Mouse (Mus musculus): Measurements from ENCODE around the gene Cdk13.

Gene Cdk13

GRCm38 (mm10) chr13:17754997-17755396, 49.9 kb downstream of the Cdk13 start:
- DNase-seq = no peak

- DNase-seq = no peak
Observed at GRCm38 (mm10) chr13:17728798-17729197, 76.1 kb downstream of the Cdk13 start.

DNA sequence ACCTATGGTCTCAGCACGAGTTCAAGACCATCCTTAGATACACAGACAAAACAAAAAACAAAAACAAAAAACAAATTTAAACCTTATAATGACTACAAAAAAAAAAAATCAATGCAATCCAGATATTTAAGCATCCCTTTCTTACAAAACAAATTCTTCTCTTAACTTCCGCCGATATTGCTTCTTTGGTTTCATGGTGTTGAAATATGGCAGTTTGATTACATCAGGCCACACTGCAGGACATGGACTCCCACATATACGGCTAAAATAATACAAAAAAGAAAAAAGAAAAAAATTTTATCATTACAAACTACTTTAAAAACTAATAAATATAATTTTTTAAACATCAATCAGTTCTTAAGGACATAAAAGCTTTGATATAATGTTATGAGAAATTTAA, 77.0 kb downstream of the Cdk13 start:
- DNase-seq = no peak

DNA sequence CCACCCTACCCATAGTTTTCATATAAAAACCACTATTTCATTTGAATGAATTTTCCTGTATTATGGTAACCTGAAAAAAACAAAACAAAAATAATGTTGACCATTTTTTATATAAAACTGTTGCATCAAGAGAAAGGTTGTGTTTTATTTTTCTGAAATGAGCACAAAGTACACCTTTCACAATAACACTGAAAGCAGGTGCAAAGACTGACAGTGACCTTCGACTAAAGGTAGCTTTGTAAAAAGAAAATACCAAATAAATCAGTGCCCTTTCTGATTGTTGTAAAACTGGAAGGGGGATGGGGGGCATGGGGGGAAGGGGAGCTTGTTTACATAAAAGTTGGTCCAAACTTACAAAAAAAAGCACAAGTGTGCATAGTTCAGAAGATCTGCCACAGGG, 87.5 kb downstream of the Cdk13 start:
- no peak for DNase-seq

DNA sequence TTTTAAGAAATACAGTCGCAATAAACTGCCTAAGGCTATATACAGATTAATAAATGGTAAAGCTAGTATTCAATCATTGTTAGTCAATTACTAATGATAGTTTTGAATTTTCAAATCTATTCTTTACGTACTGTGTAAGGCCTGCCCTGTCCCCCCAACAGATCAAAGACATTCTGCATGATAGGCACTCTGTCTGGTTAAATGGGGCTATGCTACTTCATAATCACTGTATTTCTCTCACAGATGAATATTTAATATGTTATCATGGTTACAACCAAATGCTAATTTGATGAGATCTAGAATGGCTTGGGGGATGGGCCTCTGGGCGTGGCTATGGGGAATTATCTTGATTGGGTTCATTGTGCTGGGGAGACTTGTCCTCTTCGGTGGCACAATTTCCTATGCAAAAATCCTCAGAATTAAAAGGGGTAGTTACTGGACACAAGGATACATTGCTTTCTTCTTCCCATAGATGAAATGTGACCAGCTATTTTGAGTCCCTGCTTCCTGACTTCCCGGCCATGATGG, 96.0 kb downstream of the Cdk13 start:
- DNase-seq = no peak

DNA sequence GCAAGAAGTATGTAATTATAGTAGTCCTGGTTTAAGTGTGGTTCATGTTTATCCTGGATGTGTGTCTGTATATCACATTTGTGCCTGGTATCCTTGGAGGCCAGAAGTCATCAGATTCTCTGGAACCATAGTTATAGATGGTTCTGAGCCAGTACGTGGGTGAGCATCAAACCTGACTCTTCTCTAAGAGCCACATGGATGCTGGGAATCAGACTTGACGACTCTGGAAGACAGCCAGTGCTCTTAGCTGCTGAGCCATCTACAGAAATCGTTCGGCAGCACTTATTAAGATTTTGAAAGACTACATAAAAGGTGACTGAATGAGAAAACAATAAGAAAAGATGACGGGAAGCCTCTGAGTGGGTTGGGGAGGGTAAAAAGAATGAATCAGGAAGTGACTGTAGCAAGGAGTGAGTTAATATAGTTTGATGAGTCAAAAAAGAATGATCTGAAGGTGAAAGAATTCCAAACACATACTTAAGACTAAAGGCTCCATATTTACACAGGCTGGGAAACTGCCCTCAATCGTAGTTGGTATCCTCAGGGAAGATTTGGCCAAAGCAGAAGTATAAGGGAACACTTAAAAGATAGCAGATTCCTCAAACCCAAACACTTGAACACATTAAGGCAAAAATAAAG, 99.6 kb downstream of the Cdk13 start:
- DNase-seq = peak; percentile 7

DNA sequence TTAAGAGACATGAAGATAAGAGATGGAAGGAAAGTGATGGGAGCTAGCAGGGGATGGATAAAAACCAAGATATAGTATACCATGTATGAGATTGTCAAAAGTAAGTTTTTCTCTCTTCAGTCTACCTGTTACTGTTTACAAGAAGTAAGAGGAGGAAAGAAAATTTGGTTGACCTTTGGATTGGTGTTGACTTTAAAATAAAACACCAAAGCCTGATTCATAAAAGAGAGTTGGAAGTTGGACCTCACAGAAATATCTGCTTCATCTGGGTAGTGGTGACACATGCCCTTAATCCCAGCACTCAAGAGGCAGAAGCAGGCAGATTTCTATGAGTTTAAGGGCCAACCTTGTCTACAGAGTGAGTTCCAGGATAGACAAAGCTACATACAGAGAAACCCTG, 102.6 kb downstream of the Cdk13 start:
- no peak for DNase-seq

- DNase-seq = no peak
Observed at GRCm38 (mm10) chr13:17701322-17701721, 103.6 kb downstream of the Cdk13 start.

DNA sequence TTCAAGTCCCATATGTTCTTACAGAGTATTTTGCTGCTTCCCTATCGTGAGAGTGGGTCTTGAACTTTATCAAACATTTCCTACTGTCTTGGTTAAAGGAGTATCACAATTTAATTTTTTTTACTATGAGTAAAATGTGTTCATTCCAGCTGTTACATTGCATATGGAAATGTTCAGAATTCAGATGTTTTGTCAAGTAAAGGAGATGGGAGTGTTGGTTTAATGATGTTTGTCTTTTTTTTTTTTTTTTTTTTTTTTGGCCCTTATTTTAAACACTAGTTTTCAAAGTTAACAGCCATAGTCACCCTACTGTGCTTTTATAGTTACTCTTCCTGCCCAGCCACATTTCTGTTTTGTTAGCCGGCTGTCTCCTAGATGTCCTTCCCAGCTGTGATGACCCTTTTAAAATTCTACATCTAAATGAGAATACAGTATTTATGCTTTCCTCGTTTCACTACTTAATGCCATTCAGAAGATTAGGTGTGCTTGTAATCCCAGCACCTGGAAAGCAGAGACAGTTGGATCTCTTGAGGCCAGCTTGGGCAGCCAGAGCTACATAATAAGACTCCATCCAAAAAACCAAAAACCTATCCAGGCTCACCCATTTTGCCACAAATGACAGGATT, 104.7 kb downstream of the Cdk13 start:
- DNase-seq = no peak

- no peak for DNase-seq
Observed at GRCm38 (mm10) chr13:17695898-17696580, 108.9 kb downstream of the Cdk13 start.

DNA sequence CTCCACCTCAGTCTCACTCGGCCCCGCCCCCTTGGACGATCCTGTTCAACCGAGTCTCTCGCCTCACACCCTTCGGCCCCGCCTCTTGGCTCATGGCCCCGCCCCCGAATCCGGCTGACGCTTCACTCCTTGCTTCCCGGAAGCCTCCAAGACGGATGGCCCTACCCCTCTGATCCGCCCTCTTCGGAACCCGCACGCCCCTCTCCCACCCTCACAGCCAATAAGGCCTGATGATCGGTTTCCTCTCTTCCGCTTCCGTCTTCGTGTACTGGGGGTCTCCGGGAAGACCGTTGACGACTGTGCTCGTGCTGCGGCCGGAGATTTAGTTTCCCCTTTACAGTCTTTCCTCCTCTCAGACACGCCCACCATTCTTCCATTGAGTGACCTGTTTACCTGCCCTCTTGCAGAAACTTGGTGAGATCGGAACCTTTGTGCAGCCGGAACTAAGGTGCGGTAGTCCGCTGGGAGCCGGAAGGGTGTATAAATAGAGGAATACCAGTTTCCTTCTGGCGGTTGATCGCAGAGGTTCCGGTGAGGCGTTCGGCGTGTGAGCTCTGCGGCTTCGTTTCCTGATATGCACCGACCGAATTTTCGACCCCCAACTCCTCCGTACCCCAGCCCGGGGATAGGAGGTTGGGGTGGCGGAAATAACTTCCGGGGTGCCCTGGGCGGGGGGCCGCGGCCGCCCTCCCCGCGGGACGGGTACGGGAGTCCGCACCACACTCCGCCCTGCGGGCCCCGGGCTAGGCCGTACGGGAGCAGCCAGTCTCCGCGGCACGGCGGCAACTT, 109.8 kb downstream of the Cdk13 start, which contains the start of the genes Mplkip and Sugct:
TSS of gene Mplkip (plus strand) at position 282 of the 789 bp plus-strand sequence.
TSS of gene Sugct (minus strand) at position 643 of the 789 bp plus-strand sequence.
- DNase-seq = peak; percentile 99

DNA sequence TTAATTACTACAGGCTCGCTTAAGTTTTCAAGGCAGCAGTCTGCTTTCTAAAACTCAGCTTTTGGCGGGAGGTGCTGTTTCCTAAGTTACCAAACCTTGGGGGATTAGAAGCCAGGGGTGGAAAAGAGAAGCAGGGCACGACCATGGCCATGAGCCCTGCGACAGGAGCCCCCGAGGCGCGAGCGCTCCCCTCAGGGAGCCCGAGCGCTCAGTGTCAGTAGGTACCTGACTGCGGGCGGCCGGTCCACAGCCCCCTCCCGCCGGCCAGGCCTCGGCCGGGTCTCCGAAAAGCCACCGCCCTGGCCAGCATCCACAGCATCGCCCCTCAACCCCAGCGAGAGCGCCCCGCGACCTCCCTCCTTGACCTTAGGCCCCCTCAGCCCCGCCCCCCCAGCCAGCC, 110.5 kb downstream of the Cdk13 start:
- no peak for DNase-seq

- no peak for DNase-seq
Observed at GRCm38 (mm10) chr13:17693816-17694215, 111.1 kb downstream of the Cdk13 start.

DNA sequence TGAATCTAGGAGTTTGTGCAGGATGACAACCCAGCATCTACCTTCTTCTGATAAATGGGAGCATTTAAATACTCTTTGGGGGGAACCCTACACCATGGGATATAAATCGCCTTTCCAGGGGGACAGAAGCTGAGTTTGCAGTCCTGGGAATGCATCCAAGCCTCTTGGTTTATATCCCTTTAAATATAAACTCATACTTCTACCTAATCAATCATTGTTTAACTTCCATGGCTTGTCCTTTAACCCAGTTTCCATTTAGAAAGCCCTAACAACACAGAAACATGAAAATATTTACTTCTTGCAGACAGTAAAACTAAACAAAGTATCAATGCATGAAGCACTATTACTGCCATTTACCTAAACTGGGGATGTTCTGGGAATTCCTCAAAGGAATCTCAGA, 113.5 kb downstream of the Cdk13 start:
- DNase-seq = no peak

DNA sequence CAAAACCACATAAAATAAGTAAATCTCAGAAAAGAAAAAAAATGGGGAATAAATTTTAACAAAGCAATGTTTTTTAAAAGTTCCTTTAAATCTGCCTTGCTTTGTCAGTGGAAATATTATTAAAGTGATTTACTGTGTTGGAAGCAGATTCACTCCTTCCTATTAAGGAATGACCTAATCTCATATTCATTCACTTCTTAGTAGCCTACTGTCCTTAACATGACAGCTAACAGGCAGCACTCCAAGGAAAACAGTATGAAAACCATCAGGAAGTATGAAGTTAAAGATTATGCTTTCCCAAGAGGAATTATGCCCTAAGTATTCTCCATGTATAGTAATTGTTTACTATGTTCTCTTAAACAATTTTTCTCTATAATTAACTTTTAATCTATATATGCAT, 114.2 kb downstream of the Cdk13 start:
- DNase-seq = no peak

DNA sequence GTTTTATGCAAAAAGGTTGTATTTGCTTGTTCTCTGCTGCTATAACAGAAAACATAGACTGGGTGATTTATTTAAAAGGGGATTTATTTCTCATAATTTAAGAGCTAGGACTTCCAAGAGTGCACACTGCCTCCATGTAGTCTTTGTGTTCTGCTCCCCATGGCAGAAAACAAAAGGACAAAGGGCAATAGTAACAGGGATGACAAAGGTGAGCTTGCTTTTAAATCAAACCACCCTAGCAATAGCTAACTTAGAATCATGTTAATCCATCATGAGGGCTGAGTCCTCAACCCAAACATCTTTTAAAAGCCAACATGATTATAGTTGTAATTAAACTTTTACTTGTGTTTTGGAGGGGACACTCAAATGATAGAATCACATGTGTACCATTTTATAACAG, 115.4 kb downstream of the Cdk13 start:
- no peak for DNase-seq

GRCm38 (mm10) chr13:17671122-17671521, 133.8 kb downstream of the Cdk13 start:
- no peak for DNase-seq

DNA sequence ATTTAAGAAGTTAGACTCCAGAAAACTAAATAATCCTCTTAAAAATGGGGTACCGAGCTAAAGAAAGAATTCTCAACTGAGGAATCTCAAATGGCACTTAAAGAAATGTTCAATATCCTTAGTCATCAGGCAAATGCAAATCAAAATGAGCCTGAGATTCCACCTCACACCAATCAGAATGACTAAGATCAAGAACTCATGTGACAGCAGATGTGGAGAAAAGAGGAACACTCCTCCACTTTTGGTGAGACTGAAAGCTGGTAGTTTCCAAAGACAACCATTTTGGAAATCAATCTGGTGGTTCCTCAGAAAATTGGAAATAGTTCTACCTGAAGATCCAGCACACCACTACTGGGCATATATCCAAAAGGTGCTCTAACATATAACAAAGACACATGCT, 137.5 kb downstream of the Cdk13 start:
- DNase-seq = no peak
